In the genomic region with DNA sequence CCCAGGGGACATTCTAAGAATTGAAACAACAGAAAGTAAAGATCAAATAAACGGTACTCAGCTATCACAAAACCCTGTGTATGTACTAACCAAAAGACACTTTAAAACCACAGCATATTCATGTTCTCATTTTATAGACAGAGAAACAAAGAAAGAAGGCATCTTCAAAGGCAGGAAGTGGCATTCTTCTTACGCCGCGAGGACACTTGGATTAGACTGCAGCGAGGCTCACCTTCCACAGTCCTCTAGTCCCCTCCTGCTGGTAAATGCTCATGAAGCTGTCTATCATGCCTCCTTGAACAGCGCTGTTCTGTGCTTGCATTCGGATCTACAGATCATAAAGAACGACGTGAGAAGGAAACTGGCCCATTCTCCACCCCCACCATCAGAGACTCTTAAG, we compare ENCODE assay signal across 24 mouse cellular contexts. TPM values are rescaled to one million over a fixed set of nuclear protein-coding genes. Genes with fewer than 3 reads are reported as not detected.
A peak's percentile ranks its signal among the peaks of the same experiment; 100 is the strongest.
DNase-seq lines count a peak whose midpoint lies in the region; ATAC-seq lines count a peak whose summit lies in the region.
"Had no signal": no experiment of that assay in that cellular context is flagged by ENCODE, and none has a peak within 500 bp of the region (broad histone marks: within the 10 kb centered on the region; RNA-seq: fewer than 3 reads in every experiment).

No protein-coding gene starts in this region.

- H3K9ac ChIP-seq in kidney, embryonic 15.5 days: no peak overlapping the region
- H3K9ac ChIP-seq: embryonic facial prominence, embryonic 12.5 days; heart, embryonic 15.5 days; hindbrain, embryonic 13.5 days; limb, embryonic 15.5 days had no signal

- no peak for ATAC-seq in kidney, embryonic 15.5 days (replicated peaks; ENCODE audit: low FRiP score)

- H3K27me3 ChIP-seq in kidney, embryonic 15.5 days: no peaks in the 10 kb centered on the region
- H3K27me3 ChIP-seq: embryonic facial prominence, embryonic 12.5 days; heart, embryonic 15.5 days; hindbrain, embryonic 13.5 days; limb, embryonic 15.5 days had no signal

- H3K9me3 ChIP-seq in kidney, embryonic 15.5 days (replicated peaks): no peaks in the 10 kb centered on the region
- H3K9me3 ChIP-seq: embryonic facial prominence, embryonic 12.5 days; heart, embryonic 15.5 days; hindbrain, embryonic 13.5 days; limb, embryonic 15.5 days had no signal

- no peak overlapping the region for H3K4me2 ChIP-seq in kidney, embryonic 15.5 days
- H3K4me2 ChIP-seq: embryonic facial prominence, embryonic 12.5 days; heart, embryonic 15.5 days; hindbrain, embryonic 13.5 days; limb, embryonic 15.5 days; midbrain, embryonic 11.5 days had no signal

- peaks cover 23% of the 10 kb centered on the region for H3K4me1 ChIP-seq in kidney, embryonic 15.5 days
- H3K4me1 ChIP-seq: embryonic facial prominence, embryonic 12.5 days; hindbrain, embryonic 13.5 days; limb, embryonic 15.5 days had no signal

- no peak overlapping the region for H3K27ac ChIP-seq in kidney, embryonic 15.5 days
- H3K27ac ChIP-seq: embryonic facial prominence, embryonic 12.5 days; heart, adult 2 months; heart, embryonic 15.5 days; hindbrain, embryonic 13.5 days; left cerebral cortex, adult 2 months; limb, embryonic 15.5 days had no signal

- H3K36me3 ChIP-seq in kidney, embryonic 15.5 days: peaks cover 41% of the 10 kb centered on the region

- DNase-seq in CD4-positive, CD25-positive, alpha-beta regulatory T cell, adult 2 months (ENCODE audit: low read depth, low spot score): peak; percentile 76
- peak; percentile 83 for DNase-seq in T-cell, adult 2 months (ENCODE audit: low spot score)
- DNase-seq in natural killer cell, adult 2 months (ENCODE audit: low spot score in 2 of 2): peak; percentile 23 to 34
- DNase-seq in thymus, postnatal 25 days: peak; percentile 49
- DNase-seq in adrenal gland, adult 2 months: no peak
- DNase-seq in urinary bladder, adult 2 months (ENCODE audit: low spot score): no peak
- DNase-seq: adrenal gland, postnatal 14 days; cerebellum, adult 2 months; cerebellum, postnatal 25 days; gastrocnemius, postnatal 36 days; heart, adult 2 months; heart, postnatal 36 days; kidney, adult 8-10 months; kidney, postnatal 36 days; layer of hippocampus, adult 9-11 months; left cerebral cortex, postnatal 4 days; right cerebral cortex, postnatal 14 days had no signal

- H3K4me3 ChIP-seq in kidney, embryonic 15.5 days (replicated peaks): no peak overlapping the region
- H3K4me3 ChIP-seq: embryonic facial prominence, embryonic 12.5 days; heart, adult 2 months; heart, embryonic 15.5 days; hindbrain, embryonic 13.5 days; left cerebral cortex, adult 2 months; limb, embryonic 15.5 days had no signal

- WGBS in kidney, embryonic 15.5 days: 67% methylated on average over 9 of the region's 9 CpGs

RNA-seq across cellular contexts. Expression of a gene that starts 15.0 kb away (rescaled TPM):
- polyA plus RNA-seq in kidney, embryonic 15.5 days (2015; fragmentation: Nextera tagmentation; extraction: Ambion mirVana): 21.2 and 21.6 TPM in 2 replicates
- 10 to 100 TPM; 22.1 to 27.4 TPM for total RNA-seq in adrenal gland, adult 2 months (2021)
- 5.5 and 5.8 TPM in 2 replicates for polyA plus RNA-seq in adrenal gland, adult 2 months (2012; rRNA removed)
- 22.4 and 25.1 TPM in 2 replicates for polyA plus RNA-seq in urinary bladder, adult 2 months (2012; rRNA removed)

RNA-seq across cellular contexts. Expression of a gene that starts 17.5 kb away (rescaled TPM):
- 9.7 and 10.4 TPM in 2 replicates for polyA plus RNA-seq in kidney, embryonic 15.5 days (2015; fragmentation: Nextera tagmentation; extraction: Ambion mirVana)
- total RNA-seq in adrenal gland, adult 2 months (2021): 100 to 1,000 TPM; 162 to 208 TPM
- 21.2 and 24.5 TPM in 2 replicates for polyA plus RNA-seq in adrenal gland, adult 2 months (2012; rRNA removed)
- polyA plus RNA-seq in urinary bladder, adult 2 months (2012; rRNA removed): 7.6 and 8.1 TPM in 2 replicates

Comparison
In these comparisons a context has a peak if more than half of its experiments do, and no peak if none do; other contexts are left out.
1. DNase-seq: peak in CD4-positive, CD25-positive, alpha-beta regulatory T cell, adult 2 months (single experiment), T-cell, adult 2 months (single experiment), natural killer cell, adult 2 months (2 of 2) and thymus, postnatal 25 days (single experiment); none in adrenal gland, adult 2 months (single experiment) and urinary bladder, adult 2 months (single experiment).